Mouse (Mus musculus) left cerebral cortex, adult 9 months (tissue): ENCODE data around the gene Adprhl1.

Experiments
- DNase-seq, 2 experiments: peaks; one replicate each; pipeline ENCODE4 v3.0.0; 2022; ENCODE audit warnings: low spot score in 2 of 2

Adprhl1 gene

DNA sequence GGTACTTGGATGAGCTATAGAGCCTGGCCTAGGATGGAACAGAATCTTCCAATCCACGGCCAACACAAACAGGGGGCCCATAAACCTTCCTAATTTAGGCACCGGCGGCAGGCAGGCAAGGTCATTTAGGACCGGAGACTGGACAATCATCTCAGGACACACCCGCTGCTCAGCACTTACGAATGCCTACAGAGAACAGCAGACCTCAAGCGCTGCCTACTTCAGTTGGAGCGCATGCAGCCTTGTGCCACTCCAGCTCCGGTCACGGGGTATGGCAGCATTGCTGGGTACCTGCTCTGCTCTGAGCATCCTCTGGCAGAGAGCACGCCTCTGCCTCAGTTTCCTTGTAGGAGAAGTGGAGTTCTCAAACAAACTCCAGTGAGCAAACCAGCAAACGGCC is 24.2 kb downstream of the Adprhl1 start:
- no peak for DNase-seq

DNA sequence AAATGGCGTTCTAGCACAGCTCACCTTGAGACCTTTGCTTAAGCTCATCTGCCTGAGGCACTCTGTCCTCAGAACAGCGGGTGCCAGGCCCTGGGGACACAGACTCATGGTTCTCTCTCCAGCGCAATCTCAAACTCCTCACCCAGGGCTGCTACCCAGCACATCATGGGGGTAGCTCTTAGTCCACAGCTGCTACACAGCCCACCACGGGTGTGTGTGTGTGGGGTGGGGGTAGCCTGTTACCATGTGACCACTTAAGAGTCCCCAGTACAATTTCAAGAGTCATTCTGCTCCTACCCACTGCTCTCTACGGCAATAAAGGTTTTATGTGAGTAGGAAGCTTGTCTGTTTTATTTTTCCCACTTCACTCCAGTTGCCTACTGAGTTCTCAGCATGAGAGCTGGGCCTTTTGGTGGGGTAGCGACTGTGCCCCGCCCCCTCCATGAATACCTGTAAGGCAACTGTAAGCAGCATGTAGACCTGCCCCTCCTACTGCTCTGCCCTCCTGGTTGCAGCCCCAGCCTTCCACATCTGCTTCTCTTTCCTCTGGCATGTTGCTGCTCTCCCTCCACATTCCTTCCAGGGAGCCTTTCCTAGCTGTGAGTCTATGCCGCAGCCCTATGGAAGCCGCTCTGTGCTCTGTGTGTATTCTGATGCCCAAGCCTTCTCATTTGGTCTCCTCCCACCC is 24.9 kb downstream of the Adprhl1 start:
- DNase-seq = no peak

DNA sequence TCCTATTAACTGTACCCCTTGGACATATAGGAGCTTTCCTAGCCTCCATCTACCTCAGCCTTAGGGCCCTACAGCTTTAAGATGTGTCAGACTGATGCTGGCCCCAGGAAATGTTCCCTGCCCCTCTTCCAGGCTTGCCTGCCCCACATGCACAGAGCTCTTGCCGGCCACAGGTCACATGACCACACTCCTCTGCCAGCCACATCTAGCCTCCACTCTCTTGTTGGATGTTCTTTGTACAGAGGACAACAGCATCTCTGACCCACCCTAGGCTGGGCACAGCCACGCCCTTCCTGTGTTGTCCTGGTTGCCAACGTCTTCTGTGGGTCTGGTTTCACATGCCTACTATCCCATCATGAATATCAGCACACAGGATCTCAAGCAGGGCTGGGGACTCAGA is 26.8 kb downstream of the Adprhl1 start:
- no peak for DNase-seq

DNA sequence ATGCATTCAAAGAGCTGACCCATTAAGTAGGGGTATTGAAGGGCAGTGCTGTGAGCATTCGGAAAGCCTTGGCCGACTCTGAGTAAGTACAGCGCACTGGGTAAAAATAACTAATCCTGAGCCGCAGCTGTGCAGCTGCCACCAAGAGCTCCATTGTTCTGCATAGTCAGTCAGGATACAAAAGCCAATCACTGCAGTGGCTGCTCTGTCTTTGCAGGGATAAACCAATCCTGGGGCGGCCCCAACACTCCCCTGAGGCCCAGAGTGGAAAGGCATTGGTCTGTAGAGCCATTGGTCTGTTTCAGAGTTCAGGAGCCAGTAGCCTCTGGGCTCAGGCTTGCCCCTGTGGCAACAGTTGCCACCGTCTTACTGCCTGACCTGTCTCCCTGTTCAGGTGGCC is 27.7 kb downstream of the Adprhl1 start:
- peak; percentile 31 to 37 for DNase-seq

DNA sequence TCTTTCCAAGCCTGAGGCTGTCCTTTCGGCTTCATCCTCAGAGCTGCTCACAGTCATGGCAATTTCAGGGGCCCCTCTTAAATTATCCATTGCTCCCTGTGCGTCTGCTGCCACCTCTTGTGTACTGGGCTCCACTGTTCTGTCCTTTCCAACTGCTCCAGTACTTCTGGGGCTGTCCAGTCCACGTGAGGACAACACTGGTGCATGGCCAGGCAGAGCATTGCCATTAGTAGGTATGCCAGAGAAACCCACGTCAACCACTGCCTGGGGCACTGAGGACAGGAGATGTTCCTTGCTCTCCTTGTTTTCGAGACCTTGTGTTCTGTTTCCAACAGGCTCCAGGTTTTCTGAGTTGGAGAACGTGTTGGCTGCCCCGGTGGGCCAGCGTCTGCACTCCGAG is 29.5 kb downstream of the Adprhl1 start:
- DNase-seq = no peak

DNA sequence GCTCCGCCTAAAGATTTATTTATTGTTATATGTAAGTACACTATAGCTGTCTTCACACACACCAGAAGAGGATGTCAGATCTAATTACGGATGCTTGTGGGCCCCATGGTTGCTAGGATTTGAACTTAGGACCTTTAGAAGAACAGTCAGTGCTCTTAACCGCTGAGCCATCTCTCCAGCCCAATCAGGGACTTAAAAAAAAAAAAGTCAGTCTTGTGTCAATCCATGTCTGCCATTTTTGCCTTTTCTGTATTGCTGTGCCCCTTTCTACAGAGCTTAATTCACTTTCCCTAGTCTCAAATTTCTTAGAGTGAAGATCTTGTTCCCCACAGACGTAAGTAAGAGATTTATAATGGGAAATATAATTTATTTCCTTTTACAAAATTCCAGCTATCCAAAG is 35.5 kb downstream of the Adprhl1 start:
- DNase-seq = no peak

DNA sequence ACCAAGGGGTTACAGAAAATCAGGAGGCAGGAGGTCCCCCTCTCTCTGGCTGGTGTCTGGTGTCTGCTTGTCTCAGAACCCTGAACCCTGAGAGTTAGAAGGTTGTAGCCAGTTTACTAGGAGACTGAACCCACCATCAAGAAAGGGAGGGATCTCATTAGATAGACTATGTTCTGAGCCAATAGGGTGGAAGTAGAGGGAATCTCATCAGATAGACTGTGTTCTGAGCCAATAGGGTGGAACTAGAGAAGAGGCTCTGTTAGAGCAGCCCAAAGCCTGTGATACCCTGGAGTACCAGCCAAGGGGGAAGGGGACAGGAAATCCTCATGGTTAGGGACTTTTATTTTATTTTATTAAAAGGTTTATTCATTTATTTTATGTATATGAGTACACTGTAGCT is 36.0 kb downstream of the Adprhl1 start:
- no peak for DNase-seq

- DNase-seq = no peak
Observed at GRCm38 (mm10) chr8:13217093-13217492, 36.9 kb downstream of the Adprhl1 start.

DNA sequence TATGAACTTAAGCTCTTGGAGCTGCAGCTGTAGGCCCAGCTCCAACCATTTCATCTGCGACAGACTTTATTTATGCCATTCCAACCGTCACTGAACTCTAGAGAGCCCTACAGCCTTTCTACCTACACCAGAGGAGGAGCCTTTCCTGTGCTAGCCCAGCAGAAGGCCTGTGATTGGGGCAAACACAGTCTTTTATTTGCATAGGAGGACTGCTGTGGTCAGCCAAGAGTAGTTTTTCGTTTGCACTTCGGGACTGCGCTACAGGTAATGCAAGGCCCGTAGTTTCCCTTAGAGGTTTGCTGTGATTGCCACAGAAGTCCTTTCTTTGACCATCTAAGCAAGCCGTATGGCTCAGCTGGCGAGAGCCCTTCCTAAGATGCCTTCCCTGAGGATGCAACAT is 37.6 kb downstream of the Adprhl1 start:
- DNase-seq = no peak

GRCm38 (mm10) chr8:13213479-13214268 is 40.3 kb downstream of the Adprhl1 start:
- DNase-seq = peak; percentile 39 to 90

- no peak for DNase-seq
Observed at GRCm38 (mm10) chr8:13209770-13210169, 44.2 kb downstream of the Adprhl1 start.

DNA sequence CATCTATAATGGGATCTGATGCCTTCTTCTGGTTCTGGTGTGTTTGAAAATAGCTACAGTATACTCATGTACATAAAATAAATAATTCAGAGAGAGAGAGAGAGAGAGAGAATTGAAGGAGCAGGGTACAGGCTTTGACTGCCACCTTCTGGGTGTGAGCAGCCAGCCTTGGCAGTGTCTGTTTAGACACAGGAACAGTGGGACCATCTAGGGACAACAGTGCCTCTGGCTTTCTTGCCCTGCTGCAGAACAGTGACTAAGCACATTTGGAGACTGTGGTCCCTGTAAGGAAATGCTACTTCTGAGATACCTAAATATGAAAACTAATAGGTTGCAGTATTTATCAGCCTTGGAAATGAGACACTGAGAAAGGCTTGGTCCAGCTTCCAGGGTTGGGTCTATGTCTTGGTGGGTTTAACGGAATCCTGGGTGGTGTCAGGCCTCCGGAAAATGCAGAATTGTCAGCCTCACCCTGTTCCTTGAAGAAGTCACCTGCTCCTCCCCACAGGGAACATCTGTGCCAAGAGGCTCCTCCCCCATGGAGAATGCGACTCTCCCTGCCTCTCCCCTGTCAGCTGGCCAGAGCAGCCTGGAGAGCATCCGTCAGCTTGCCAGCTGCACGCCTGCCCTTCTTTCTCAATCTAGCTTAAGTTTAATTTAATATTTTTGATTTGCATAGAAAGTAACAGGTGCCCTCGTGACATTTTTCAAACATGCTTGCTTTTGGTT is 45.2 kb downstream of the Adprhl1 start:
- DNase-seq = no peak

GRCm38 (mm10) chr8:13206290-13206689 is 47.7 kb downstream of the Adprhl1 start:
- no peak for DNase-seq

- no peak for DNase-seq
Observed at GRCm38 (mm10) chr8:13205311-13205710, 48.7 kb downstream of the Adprhl1 start.

GRCm38 (mm10) chr8:13204371-13205140 is 49.4 kb downstream of the Adprhl1 start:
- DNase-seq = no peak

- no peak for DNase-seq
Observed at GRCm38 (mm10) chr8:13203472-13203871, 50.5 kb downstream of the Adprhl1 start.

DNA sequence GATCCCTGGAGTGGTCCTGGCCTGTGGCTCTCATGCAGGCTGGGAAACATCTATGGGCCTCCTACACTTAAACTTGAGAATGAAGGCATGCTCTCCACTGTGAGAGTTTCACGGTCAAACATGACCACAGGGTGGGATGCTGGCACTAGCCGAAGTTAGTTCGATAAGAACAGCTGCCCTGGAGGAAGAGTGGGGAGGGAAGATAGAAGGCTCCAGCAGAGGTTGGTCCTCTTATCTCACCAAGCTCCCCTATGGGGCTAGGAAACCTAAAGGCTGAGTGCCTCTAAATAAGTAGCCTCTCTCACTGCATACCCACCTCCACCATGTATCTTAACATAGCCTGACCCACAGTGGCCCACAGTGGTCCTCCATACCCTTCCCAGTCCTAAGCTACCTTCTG is 51.2 kb downstream of the Adprhl1 start:
- DNase-seq = no peak

GRCm38 (mm10) chr8:13202041-13202440 is 51.9 kb downstream of the Adprhl1 start:
- no peak for DNase-seq

DNA sequence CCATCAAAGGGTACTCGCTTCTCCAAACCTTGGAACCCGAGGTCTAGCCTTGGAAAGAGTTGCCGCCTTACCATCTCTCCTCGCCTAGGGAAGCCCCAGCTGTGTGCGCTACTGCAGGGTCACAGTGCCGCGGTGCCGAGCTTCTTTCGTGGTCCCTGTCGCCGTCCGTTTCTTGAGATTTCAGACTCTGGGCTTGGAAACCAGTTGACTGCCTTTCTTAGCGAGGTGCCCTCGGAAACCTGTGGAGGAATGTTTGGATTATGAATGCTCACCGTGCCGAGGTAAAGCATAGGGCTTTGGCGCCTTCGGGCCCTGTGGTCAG is 53.0 kb downstream of the Adprhl1 start:
- DNase-seq = no peak

DNA sequence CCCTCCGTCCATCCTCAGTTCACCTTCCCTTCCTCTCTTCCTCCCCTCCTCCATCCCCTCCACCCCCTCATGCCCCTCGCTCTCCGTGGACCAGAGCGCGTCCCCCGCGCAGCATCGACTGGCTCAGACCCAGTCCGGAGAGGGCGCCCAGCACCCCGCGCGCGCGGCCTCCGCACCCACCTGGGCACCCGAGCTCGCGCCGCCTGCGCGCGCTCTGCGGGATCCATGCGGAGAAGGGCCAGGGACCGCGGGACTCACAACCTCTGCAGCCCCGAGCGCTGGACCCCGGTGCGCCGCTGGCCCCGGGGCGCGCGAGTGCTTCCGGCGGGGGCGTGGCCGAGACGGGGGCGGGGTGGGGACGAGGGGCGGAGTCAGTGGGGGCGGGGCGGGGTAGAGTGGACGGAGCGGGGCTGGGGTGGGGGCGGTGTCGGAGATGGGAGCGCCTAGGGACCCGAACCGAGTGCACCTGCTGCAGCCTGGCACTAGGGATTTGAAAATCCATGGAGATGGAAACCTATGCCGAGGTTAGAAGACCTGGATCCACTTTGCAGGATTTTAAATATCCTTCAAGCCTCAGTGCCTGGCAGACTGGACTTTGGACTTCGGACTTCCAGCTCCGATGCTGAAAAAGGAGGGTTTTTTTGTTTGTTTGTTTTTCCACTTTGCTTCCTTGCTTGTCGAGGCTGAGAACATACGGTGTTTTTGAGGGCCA is 53.5 kb downstream of the Adprhl1 start, which contains the start of gene Grtp1:
Gene Grtp1 (minus strand): TSS at position 320 of the 712 bp plus-strand sequence.
- DNase-seq = no peak

- no peak for DNase-seq
Observed at GRCm38 (mm10) chr8:13199385-13200061, 54.4 kb downstream of the Adprhl1 start.
